Mouse (Mus musculus): ENCODE results near the gene Srgap3.

Gene Srgap3

DNA sequence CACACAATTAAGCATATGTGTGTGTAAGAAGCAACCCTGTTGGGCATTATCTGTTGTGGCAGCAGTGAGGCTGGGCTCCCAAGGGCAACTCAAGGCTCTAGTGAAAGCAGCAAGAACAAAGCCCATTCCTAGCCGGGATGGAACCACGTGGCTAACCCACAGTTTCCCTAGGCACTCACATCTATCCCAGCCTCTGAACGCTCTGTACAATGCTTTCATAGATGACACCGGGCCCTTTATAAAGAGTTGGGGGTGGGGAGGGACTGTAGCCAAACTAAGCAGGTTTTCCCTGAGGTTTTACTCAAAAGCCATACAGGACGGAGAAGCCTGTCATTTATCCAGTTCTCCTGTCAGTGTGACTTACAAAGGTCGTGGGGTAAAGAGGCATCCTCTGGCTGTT, 90.0 kb downstream of the Srgap3 start:
- DNase-seq: no peak

DNA sequence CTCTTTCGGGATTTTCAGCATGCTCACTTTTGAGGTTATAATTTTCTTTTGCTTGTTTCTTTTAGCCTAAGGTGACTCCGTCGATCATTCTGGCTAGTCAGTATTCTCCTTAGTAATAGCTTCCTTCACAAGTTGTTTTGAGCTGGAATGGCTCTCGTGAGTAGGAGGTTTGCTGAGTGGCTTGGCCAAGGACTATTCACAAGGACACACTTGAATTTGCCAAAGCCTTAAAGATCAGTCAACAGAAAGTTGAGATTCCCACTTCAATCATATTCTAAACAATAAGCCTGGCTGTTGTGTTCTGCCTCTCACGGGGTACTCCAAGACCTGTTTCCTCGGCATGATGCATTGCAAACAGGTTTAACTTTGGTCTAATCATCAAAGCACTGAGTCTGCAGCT, 91.9 kb downstream of the Srgap3 start:
- no peak for DNase-seq

DNA sequence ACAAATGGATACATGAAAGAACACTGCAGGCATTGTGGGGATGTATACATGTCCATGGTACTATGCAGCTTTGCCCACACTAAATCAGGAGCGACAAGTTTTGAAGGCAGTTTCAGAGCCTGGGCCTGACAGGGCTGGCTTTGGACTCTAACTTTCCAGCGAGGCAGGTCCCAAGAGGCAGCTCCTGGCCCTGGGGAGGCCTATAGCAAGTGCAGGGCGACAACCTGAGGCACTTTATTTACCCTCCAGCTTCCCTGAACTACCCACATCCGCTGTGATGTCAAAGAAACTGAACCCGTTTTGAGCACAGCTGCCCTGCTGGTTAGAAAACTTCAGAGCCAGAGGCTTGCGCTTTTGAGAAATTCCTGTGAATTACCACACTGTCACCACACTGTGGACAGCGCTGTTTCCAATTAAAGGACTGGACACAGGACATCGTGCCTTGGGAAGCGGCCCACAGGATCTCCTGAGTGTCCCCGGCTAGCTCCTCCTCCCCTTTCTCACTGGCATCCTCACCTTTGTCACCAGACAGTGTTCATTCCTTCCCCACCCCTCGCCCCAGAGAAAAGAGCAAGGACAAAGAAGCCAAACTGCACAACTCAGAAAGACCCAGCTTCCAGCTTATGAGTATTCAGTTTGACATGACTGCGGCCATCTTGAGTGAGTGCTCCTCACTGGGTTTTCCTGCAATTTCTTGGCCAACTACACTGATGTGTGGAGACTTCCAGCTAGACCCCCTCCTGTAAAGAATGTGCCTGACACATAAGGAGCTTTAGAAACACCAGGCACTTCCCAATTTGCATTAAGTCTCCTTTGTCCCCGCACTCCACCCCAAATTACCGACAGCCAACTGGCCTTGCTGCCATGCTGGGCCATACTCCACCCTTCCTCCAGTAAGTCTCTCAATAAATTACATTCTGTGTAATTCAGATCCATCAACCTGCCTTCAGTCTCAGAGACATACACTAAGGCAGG, 94.5 kb downstream of the Srgap3 start:
- peak; percentile 15 for DNase-seq

DNA sequence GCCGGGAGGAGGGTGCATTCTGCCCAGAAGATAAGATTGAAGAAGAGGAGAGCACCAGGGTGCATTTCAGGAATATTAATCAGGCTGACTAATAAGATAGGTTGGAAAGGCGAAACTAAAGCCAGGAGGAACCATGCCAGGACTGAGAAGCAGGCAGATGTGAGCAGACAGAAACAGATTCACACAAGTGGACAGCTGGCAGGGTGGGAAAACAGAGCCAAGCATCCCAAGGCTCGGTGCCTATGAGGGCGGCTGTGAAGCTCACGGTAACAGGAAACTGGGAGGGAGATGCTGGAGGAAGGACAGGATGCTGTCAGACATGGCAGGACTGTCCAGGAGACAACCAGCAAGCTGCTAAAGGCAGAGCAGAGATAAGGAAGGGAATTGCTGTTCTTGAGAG, 96.3 kb downstream of the Srgap3 start:
- no peak for DNase-seq

DNA sequence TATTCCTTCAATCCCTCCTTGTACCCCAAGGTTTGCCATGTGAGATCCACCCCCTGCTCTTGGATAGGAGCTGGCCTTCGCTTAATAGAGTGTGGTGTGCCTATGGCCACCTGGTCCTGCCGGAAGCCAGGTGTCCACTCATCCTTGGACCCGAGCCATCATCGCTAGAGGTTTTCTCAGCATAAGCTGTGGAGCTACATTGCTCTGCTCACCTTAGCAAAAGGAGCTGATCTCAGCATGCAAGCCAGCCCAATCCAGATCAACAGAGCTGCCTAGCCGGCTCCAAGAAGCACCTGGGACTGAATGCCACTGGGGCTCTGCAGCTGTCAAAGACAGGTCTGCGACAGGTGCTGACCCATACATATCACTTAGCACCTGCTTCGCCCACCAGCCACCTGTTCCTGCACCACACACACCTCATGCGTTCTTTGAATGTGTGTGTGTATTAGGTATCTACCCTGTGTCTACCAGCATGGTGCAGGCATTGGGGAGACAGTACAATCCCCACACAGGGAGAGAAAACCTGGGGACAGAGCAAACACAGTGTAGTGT, 98.4 kb downstream of the Srgap3 start:
- no peak for DNase-seq

DNA sequence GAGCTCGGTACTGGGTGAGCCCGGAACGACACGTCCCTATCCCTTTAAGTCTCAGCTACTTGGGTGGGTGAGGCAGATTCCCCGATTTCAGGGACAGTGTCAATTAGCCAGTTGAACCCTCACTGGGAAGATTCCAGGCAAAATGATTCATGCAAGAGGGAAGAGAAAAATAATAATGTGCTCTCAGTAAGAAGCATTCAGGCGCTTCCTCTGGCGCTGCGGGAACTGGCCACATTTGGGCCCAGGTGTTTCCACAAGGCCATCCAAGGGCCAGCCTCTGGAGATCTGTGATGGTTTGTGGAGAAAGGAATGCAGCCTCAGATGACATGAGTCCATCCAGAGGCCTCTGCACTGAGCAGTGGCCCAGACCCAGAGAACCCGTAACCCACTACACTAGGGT, 100.2 kb downstream of the Srgap3 start:
- no peak for DNase-seq

DNA sequence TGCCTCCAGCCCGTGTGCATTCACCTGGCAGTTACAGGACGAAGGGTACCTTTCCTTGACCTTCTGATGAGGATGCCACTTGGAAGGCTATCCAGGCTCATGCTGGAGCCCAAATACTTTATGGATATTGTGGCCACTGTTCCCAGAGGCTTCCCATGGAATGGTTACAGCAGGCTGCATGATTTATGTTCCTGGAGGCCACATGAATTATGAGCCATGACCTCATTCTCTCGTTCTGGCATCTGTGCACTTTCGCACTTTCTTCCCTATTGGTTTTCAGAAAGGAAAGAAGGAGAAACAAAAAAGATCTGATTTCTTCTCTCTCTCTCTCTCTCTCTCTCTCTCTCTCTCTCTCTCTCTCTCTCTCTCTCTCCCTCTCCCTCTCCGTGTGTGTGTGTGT, 104.6 kb downstream of the Srgap3 start:
- no peak for DNase-seq

DNA sequence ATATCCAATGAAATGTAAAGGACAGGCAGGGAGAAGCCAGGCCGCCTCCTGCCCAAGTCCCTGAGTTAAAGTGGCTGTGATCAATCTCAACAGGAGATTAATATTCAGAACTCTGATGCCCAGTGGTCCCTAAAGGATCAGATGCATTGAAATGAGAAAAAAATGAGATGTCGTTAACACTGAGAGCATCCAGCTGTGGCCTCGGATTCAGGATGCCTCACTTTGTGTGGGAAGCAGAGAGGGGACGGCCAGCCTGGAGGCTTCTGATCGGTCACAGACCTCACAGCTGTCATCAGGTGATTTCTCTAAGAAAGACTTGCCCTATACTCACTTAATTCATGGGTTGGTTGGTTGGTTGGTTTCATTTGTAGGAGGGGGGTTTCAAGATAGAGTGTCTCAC, 106.7 kb downstream of the Srgap3 start:
- no peak for DNase-seq

DNA sequence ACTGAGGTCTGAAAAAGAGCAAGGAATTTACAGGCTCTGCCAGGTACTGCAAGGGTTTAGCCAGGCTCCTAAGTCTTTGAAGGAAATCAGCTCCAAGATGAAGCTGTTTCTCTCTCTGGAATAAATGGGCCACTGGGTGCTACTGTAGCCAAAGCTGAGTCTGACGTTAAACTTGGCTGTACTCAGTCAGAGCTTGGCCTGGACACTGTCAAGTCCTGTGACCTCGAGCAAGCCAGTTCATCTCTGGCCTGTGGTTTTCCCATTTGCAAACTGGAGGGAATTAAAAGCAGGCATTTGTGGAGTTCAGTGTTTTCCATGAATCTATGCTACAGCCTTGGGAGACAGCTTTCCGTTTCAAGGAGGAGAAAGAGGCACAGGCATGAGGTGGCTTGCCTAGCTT, 107.7 kb downstream of the Srgap3 start:
- DNase-seq: no peak

DNA sequence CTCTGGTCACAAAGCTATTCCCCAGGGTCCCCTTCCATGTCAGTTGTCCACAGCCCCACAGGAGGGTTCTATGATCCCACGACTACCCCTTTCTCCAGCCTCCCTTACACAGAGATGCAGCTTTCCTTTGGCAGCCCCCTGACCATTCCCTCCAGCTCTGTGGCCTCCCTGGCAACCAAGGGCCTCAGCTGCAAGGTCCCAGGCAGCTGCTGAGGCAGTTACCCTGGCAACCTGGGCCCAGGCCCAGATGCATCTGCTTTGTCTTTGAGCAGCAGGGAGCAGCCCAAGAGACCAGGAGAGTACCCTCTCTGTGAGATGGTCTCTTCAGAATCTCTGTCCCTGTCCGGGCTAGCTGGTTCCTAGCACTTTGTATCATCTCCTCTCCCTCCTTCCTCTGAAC, 108.2 kb downstream of the Srgap3 start:
- DNase-seq: no peak

DNA sequence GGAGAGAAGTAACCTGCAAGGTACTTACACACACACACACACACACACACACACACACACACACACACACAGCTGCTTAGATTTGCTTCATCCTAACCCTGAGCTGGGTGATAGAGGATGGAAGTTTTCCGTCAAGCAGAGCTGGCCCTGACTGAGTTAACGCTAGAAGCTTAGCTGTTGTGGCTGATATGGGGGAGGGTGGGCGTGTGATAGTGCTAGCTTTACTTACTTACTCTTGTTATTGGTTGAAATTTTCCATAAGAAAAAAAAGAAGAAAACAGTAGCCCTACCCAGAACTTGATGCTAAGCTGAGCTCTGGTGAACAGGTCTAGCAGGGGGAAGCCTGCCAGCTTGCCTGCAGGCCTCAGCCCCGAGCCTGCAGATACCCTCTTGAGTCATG, 110.4 kb downstream of the Srgap3 start:
- DNase-seq: no peak

DNA sequence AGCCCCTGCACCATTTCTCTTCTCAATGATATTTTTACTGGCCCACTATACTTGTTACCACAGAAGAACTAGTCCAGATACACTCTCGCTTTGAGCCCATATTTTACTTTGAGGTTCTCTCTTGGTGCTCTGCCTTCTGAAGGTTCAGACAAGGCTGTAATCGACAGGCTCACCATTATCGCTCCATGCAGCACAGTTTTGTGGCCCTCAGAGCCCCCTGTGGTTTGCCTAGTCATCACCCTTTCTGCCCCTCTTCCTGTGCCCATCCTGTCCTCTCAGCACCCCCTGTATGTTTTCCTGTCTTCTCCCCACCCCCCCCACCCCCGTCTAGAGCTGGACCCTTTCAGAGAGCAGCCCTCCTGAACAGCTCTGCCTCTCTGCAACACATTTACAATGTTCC, 111.7 kb downstream of the Srgap3 start:
- no peak for DNase-seq

DNA sequence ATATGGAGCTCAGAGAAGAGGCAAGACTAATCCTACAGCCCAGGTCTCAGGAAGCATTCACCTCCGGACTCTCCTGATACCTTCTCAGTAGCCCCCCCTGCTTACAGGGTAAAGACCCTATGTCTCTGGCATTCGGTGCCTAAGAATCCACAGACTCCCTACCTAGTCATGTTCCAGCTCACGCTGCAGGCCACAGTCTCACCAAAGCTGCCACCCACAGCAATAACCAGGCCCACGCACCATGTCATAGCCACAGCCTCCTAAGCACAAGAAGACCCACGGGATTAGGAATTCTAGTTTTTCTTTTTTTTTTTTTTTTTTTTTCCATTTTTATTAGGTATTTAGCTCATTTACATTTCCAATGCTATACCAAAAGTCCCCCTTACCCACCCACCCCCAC, 112.6 kb downstream of the Srgap3 start:
- DNase-seq: no peak

DNA sequence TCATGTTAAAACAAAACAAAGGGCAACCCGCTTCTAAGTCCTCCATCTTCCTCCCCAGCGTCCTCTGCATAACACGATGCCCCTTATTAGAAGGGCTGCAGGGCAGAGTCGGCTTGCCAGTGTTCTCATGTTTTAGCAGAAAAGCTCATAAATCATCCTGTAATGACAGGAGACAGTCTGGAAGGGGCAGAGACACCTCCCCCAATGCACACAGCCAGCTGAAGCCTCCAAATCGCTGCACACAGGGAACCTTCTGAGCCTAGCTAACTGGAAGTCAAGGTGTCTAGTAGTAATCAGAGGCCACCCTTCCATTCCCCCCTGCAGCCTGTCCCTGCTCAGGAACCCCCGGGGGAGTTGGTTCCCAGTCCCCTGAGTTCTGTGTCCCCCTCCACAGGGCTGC, 113.3 kb downstream of the Srgap3 start:
- DNase-seq: no peak

DNA sequence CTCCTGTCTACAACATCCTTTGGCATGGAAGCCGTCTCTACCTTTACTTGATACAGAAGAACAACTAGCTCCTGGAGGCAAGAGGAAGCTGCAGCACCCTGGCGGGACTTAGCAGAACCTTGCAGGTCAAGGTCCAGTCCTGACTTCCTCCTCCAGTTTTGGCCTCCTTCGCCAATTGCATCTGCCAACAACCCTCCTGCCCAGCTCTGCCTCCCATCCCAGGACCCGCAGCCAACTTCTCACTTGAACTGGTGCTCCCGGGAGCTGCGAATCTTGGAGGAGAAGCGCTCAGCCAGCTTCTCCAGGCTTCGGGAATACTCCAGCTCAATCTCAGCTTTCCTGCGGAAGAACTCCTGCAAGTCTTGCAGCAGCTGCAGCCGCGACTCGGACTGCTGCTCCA, 117.9 kb downstream of the Srgap3 start:
- no peak for DNase-seq

DNA sequence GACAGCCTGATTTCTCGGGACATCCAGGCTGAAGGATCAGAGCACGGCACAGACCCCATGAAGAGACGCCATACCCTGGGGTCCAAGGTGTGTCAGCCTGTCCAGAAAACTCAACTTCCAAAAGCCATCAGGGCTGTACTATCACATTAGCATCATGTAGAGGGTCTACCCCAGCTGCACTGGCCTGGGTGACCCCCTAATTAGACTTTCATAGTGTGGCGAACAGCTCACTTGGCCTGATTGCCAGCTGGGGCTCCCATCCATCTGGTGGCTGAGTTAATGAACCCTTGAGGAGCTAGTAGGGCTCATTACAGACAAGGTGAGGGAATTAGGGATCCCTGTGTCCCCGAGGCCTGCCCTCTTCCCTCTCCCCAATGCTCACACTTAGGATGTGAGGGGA, 118.6 kb downstream of the Srgap3 start:
- DNase-seq: no peak

DNA sequence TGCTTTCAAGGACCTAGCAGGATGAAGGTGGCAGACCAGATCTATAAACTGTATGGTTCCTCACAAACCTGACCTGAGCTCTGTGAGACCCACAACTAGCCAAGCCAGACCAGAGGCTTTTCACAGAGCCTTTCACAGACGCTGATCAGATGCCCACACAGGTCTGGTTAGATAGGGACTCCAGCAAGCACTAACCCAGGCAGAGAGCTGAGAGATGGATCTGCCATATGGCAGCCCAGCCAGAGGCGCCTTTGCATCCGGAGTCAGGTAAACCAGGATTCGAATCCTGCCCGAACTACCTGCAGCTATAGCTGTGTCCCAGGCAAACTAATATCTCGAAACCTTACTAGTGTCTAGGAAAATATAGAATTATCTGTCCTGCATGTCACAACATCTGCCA, 121.4 kb downstream of the Srgap3 start:
- DNase-seq: no peak

DNA sequence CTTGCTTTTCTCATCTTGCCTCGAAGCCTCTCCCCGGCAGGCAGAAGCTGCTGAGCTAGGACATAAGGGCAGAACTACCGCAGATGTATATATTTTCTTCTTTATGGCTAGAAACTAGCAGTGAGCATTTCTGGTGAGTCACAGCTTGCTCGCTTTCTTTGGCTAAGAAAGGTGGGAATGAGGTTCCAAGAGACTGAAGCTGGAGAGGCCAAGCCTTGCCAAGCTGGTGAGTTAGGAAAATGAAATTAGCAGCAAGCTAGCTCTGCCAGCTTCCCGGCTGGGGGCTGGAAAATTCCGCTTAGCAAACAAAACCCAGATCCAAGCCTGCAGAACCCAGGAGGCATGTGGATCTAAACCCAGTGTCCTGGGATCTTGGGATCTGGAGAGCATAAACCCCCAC, 124.0 kb downstream of the Srgap3 start:
- DNase-seq: no peak

DNA sequence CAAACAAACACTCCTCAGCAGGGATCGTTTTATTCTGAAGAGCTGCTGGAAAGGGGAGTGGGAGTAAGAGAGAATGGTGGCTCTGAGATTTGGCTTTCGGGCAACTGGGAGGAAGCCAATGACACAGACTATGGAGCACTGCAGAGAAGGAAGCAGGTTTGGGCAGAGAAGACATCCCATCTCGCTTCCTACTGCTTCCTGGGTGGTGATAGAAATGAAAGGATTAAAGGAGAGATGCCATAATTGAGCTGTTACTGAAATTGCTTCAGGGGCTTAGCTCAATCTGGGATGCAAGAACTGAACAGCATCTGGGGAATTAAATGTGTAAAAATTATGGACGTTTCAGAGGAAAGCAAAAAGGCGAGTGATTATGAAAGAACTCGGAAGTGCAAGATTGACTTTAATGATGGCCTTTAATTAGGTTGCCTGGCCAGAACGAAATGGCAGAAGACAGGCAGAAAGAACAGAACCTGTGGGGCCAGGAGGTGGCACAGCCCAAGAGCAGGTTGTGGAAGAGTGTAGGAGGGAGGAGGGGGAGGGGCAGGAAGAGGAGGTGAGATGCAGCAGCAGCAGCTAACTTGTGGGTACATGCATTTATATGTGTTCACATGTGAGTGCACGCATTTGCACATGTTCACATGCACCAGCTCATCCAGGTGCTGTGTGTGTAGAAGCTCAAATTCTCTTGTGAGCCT, 126.6 kb downstream of the Srgap3 start:
- DNase-seq: no peak

DNA sequence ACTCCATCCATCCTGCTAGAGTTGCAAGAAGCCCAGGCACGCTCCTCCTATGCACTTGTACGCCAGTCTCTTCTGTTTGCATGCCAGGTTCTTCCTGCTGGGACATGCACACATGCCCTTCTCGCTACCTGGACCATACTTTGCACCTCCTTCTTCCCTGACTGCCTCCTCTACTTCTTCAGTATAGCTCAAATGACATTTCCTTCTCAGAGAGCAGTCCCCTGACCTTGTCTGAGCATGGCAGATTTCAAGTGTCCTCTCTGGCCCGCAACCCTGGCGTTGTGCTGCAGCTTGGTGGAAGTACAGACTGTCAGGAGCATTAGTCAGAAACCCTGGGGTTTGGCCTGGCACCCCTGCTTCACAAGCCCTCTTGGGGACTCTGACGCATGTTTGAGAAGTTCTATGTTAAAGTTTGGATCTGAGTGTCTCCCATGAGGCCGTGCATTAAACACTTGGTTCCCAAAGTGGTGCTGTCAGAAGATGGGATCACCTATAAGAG, 128.6 kb downstream of the Srgap3 start:
- no peak for DNase-seq

DNA sequence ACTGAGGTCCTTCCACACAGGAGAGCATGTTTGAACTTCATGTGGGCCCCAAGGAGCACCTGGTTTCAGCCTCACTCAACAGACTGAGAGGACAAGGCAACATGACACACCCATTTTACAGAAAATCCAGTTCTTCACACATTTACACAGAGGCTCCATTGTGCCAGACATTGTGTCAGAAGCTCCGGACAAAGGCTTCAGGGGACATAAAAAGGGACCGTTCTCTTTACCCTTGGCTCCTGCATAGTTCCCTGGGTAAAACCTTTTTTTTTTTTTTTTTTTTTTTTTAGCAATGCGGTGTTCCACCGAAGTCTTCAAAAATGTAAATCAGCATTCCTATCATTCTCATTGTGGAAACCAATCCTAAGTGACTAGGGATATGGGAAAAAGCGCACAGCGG, 131.5 kb downstream of the Srgap3 start:
- no peak for DNase-seq

DNA sequence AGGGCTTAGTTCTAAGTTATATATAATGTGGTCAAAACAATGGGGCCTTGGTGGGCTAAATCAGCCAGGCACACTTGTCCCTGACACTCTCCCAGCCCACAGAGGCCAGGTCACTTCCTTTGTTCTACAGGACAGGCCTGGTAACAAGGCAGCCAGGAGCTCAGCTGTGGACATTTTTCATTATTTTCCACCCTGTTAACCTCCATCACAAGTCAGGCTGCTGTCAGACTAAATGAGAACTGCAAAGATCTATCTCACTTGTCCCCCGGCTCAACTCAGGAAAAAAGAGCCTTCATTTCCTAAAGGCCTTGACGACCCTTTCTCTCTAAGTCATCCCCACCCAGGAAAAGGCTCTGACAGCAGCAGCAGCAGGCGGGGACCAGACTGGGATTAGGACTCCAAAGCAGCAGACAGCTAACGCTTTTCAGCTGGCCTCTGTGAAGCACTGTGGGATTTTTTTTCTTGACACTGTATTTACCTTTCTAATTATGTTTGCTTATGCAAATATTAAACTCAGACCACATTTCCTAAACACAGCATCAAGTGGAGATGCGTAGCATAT, 132.5 kb downstream of the Srgap3 start:
- no peak for DNase-seq

DNA sequence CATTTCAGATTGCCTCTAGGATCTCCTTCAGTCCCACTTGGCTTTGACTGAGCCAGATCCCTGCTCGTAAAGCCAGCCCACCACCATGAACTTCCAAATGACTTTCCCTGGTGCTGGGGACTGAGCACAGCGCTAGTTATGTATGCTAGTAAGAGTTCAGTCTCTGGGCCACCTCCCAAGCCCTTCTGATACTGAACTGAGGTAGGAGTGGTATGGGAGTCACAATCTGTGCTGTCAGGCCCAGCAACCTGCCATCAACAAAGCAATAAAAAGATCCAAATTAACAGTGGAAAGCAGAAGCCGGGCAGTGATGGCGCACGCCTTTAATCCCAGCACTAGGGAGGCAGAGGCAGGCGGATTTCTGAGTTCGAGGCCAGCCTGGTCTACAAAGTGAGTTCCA, 134.2 kb downstream of the Srgap3 start:
- no peak for DNase-seq

DNA sequence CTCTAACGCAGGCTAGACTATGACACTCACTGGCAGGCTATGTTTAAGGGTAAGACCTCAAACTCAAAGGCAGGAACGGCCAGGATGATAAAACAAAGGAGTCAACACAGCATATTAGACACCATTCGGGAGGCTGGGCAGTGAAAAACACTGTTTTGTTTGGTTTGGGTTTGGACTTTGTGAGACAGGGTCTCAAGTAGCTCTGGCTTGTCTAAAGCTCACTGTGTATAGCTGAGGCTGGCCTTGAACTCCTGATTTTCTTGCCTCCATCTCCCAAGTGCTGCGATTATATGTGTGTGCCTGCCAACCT, 136.6 kb downstream of the Srgap3 start:
- no peak for DNase-seq
